Mouse (Mus musculus) heart, postnatal 0 days (tissue): ENCODE measurements around the gene Slc4a3. TPM values are rescaled to one million over a fixed set of nuclear protein-coding genes. Genes with fewer than 3 reads are reported as not detected.

Experiments
- ATAC-seq: fragments of 200-750 bp; cut with Nextera tagmentation; 2 replicates; pipeline ENCODE4 v1.8.0; 2017; ENCODE audit warnings: low read depth, moderate number of reproducible peaks, moderate library complexity; ENCODE audit not compliant: insufficient read depth
- DNase-seq: peaks from one replicate; pipeline ENCODE4 v3.0.0-alpha.2; 2016; ENCODE audit warnings: low spot score
- H3K27ac ChIP-seq: fragments of 300-500 bp; sonication (generic); 2 replicates; pipeline ENCODE4 v1.5.1; 2014; ENCODE audit warnings: low read depth, mild to moderate bottlenecking
- H3K27me3 ChIP-seq: fragments of 300-500 bp; sonication (generic); 2 replicates; pipeline ENCODE4 v1.6.1; 2014; ENCODE audit warnings: low read length, mixed read lengths; ENCODE audit not compliant: control insufficient read depth, insufficient read depth
- H3K36me3 ChIP-seq: fragments of 300-500 bp; sonication (generic); replicated peaks from 2 replicates; pipeline ENCODE4 v1.6.1; 2014; ENCODE audit warnings: low read length, mixed read lengths; ENCODE audit not compliant: control insufficient read depth, insufficient read depth
- H3K4me1 ChIP-seq: fragments of 300-500 bp; sonication (generic); 2 replicates; pipeline ENCODE4 v1.6.1; 2014; ENCODE audit warnings: antibody characterized with exemption; ENCODE audit not compliant: control insufficient read depth, insufficient read depth
- H3K4me2 ChIP-seq: fragments of 300-500 bp; sonication (generic); 2 replicates; pipeline ENCODE4 v1.6.1; 2014; ENCODE audit warnings: low read depth, mild to moderate bottlenecking, low read length, moderate library complexity
- H3K4me3 ChIP-seq: fragments of 300-500 bp; sonication (generic); 2 replicates; pipeline ENCODE4 v1.5.1; 2014; ENCODE audit warnings: low read depth, low read length
- H3K9ac ChIP-seq: fragments of 300-500 bp; sonication (generic); replicated peaks from 2 replicates; pipeline ENCODE4 v1.6.1; 2014; ENCODE audit warnings: low read depth, low read length, mixed read lengths
- H3K9me3 ChIP-seq: fragments of 300-500 bp; sonication (generic); replicated peaks from 2 replicates; pipeline ENCODE4 v1.6.1; 2016; ENCODE audit warnings: low read length; ENCODE audit not compliant: control insufficient read depth
- CTCF ChIP-seq: IDR thresholded peaks from 2 replicates; pipeline ENCODE4 v1.5.1; 2016; ENCODE audit warnings: antibody characterized with exemption, control low read depth, low read depth
- EP300 ChIP-seq: IDR thresholded peaks from 2 replicates; pipeline ENCODE4 v1.6.1; 2016; ENCODE audit warnings: antibody characterized with exemption, low read depth
- WGBS: fragments of 180-500 bp; shearing (Covaris S2); extraction: QIAGEN DNeasy Blood & Tissue Kit; methylation state at CpG from one replicate; pipeline ENCODE4 v1.1.7; 2014; 5-methylcytosine and 5-hydroxymethylcytosine counted together
- polyA plus RNA-seq: library from polyadenylated mRNA; unstranded; fragments of >200 nt; fragmentation: Nextera tagmentation; extraction: Ambion mirVana; gene quantifications from 2 replicates; pipeline ENCODE4 v1.2.1, GENCODE M21; 2015
- total RNA-seq: library from RNA; depleted of rRNA; stranded (reverse); fragments of >200 nt; gene quantifications from 2 replicates; pipeline ENCODE4 v1.2.3, GENCODE M21; 2014; ENCODE audit warnings: low replicate concordance

The Slc4a3 gene
- total and polyA plus RNA-seq, 2 experiments from 2014 or later, result 49.9 to 136 TPM

DNA sequence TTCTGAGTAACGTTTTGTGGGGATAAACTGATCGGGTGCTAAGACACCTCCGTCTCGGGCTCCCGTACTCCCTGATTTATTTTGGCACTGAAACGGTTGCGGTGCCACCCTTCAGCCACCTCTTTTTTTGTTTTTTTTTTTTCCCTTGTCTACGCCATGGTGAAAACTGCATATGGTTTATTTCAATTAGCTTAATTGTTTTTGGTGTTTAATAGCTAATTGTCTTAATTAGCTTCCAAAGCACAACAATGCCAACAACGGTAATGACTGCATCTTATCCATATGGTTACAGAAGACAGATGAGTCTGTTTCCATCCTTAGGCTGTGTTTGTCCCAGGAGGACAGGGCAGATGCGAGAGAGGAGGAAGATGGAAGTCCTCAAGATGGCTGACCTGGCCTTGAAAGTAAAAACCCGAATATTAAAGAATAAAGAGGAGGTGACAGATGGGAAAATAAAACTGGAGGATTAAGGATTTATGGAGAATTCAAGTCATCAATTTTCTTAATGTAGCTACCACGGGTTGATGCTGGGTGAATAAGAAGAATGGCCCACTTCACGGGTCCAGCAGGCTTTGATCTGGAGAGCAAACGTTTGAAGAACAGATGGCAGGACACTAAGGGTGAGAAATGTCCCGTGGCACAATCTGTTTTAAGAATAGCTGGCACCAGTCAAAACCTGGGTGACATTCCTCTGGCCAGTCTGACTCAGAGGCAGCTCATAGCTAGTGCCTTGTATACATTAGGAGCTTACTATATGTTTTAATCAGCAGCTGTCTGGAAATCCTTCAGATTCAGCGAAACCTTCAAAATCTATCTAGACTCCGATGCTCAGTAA is 28.6 kb downstream of the Slc4a3 start:
- WGBS, result 73% methylated on average over 17 of the region's 17 CpGs
- no peak overlapping the region for H3K27ac ChIP-seq
- H3K36me3 ChIP-seq, result no peaks in the 10 kb centered on the region
- DNase-seq (no peak), ATAC-seq (no peak)
- TF ChIP-seq EP300, result no peak
- no peak for TF ChIP-seq CTCF
- no peaks in the 10 kb centered on the region for H3K9me3 ChIP-seq
- H3K4me1 ChIP-seq, result peaks cover 25% of the 10 kb centered on the region
- no peak overlapping the region for H3K4me3 ChIP-seq
- H3K9ac ChIP-seq, result no peak overlapping the region
- no peak overlapping the region for H3K4me2 ChIP-seq
- no peaks in the 10 kb centered on the region for H3K27me3 ChIP-seq

DNA sequence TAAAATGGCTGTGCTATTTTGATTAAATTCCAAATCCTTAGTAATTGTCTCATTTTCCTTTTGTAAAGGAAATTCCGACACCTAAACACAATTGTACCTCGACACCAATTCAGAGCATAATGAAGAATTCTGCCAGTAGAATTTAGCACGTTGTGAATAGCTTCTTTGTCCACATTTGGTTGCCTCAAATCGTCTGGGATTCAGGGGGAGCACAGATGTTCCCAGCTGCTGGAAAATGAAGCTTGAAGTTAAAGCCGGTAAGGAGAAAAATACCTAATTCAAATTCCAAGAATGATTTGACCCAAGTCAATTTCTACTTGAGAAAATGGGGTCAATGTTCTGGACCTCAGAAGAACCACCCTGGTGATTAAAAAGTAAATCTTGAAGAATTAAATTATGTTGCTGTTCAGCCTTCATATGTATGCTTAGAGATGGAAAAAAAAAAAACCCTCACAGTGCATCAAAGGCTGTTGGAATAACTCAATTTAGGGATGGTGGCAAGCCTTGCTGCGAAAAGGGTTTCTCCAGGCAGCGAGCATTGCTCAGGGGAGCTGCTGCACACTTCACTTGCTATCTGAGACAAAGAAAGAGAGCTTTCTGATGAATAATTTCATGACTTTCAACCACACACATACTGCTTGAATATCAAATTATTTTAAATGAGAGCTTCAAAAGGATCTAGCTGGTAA is 36.0 kb downstream of the Slc4a3 start:
- no peak overlapping the region for H3K4me2 ChIP-seq
- 65% methylated on average over 7 of the region's 7 CpGs for WGBS
- no peak for DNase-seq
- no peak for ATAC-seq
- no peak overlapping the region for H3K4me3 ChIP-seq
- H3K36me3 ChIP-seq, result no peaks in the 10 kb centered on the region
- H3K9ac ChIP-seq, result no peak overlapping the region
- H3K27ac ChIP-seq, result no peak overlapping the region
- H3K27me3 ChIP-seq, result no peaks in the 10 kb centered on the region
- TF ChIP-seq EP300, result no peak
- no peak for TF ChIP-seq CTCF
- H3K4me1 ChIP-seq, result peaks cover 5% of the 10 kb centered on the region; the same call in 1 of the 2 replicates
- no peaks in the 10 kb centered on the region for H3K9me3 ChIP-seq

DNA sequence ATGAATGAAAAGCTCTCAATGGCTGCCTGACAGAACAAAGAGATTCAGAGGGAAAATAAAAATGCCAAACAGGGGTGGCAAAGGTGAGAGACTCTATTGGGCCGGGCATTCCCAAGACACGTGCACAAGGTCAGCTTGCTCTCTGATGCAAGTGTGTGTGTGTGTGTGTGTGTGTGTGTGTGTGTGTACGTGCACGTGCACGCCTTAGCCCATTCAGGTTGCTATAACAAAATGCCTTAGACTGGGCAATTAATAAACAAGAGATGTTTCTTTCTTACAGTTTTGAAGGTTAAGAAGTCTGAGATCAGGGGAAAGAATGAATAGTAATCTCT is 36.5 kb downstream of the Slc4a3 start:
- Histone ChIP-seq H3K4me3 (no peak overlapping the region), H3K9ac (no peak overlapping the region), H3K9me3 (no peaks in the 10 kb centered on the region), H3K4me2 (no peak overlapping the region), H3K4me1 (peaks cover 7% of the 10 kb centered on the region), H3K27ac (no peak overlapping the region), H3K27me3 (no peaks in the 10 kb centered on the region), H3K36me3 (no peaks in the 10 kb centered on the region)
- WGBS, result 86% methylated on average over 5 of the region's 5 CpGs
- ATAC-seq (no peak), DNase-seq (no peak)
- TF ChIP-seq EP300 (no peak), CTCF (no peak)

DNA sequence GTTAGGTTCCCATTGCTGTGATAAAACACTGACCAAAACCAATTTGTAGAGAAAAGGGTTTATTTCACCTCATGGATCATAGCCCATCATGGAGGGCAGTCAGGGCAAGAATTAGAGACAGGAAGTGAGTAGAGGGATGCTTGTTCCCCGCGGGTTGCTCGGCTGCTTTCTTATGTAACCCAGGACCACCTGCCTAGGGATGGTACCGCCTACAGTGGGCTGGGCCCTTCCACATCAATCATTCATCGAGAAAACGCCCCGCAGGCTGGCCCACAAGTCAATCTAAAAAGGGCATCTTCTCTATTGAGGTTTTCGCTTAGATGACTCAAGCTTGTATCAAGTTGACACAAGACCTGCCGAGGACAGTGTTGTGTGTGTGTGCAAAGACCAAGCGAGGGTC is 37.0 kb downstream of the Slc4a3 start:
- ATAC-seq (no peak), DNase-seq (no peak)
- no peaks in the 10 kb centered on the region for H3K27me3 ChIP-seq
- H3K9ac ChIP-seq, result no peak overlapping the region
- no peaks in the 10 kb centered on the region for H3K36me3 ChIP-seq
- no peak overlapping the region for H3K27ac ChIP-seq
- no peak overlapping the region for H3K4me2 ChIP-seq
- no peak for TF ChIP-seq CTCF
- no peak for TF ChIP-seq EP300
- WGBS, result 66% methylated on average over 10 of the region's 10 CpGs
- peaks cover 11% of the 10 kb centered on the region for H3K4me1 ChIP-seq
- H3K4me3 ChIP-seq, result no peak overlapping the region
- no peaks in the 10 kb centered on the region for H3K9me3 ChIP-seq

DNA sequence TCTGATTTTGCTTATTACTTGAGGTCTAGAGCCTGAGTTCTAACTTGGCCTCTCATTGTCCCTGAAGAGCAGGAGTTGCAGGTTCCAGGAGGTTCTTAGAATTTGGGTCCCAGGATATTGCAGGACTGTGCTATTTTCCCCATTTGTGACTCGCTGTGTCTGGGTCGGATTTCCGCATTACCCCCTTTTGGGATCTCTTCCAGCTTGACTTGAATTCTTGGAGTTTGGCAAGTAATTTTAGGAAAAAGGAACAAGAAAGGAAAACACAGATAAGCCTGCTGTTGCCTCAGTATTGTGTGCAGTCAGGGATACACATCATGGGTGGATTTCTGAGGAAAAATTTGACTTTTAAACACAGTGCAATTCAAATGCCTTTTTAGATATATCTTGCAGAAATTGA is 40.7 kb downstream of the Slc4a3 start:
- Histone ChIP-seq H3K36me3 (no peaks in the 10 kb centered on the region), H3K9me3 (no peaks in the 10 kb centered on the region), H3K4me3 (no peak overlapping the region), H3K27me3 (no peaks in the 10 kb centered on the region), H3K9ac (no peak overlapping the region), H3K4me1 (peaks cover 12% of the 10 kb centered on the region), H3K27ac (no peak overlapping the region), H3K4me2 (no peak overlapping the region)
- DNase-seq, result no peak
- no peak for ATAC-seq
- 69% methylated on average over 3 of the region's 3 CpGs for WGBS
- TF ChIP-seq EP300, result no peak
- TF ChIP-seq CTCF, result no peak
